Mouse (Mus musculus) ES-E14 (cell line): ENCODE measurements around the gene Nr4a1. TPM values are rescaled to one million over a fixed set of nuclear protein-coding genes. Genes with fewer than 3 reads are reported as not detected.
A peak's percentile ranks its signal among the peaks of the same experiment; 100 is the strongest.

Source experiments
- DNase-seq: peaks from one replicate; pipeline ENCODE4 v3.0.0-alpha.2; 2013; ENCODE audit warnings: low read depth, low spot score
- H3K27ac ChIP-seq: 2 replicates; pipeline ENCODE4 v1.5.1; 2012; ENCODE audit warnings: low read depth, mild to moderate bottlenecking, low read length, moderate library complexity, mixed read lengths; ENCODE audit not compliant: poor library complexity, insufficient read depth, severe bottlenecking
- H3K36me3 ChIP-seq: 2 replicates; pipeline ENCODE4 v1.6.1; 2012; ENCODE audit warnings: mild to moderate bottlenecking, low read length, moderate library complexity, mixed read lengths; ENCODE audit not compliant: control insufficient read depth, poor library complexity, insufficient read depth, severe bottlenecking
- H3K4me1 ChIP-seq, 2 experiments: fragments of 150-350 bp in 1 of 2; sonication (generic) in 1 of 2; 2 replicates each; pipeline ENCODE4 v1.6.1; 2012; ENCODE audit warnings: low read length in 2 of 2, mild to moderate bottlenecking in 1 of 2, mixed read lengths in 1 of 2; ENCODE audit not compliant: control insufficient read depth in 2 of 2, insufficient read depth in 2 of 2, poor library complexity in 1 of 2
- H3K4me3 ChIP-seq, 2 experiments: fragments of 150-350 bp in 1 of 2; sonication (generic) in 1 of 2; 2 replicates each; pipeline ENCODE4 v1.5.1; 2012; ENCODE audit warnings: low read length in 2 of 2, low read depth in 1 of 2, mild to moderate bottlenecking in 1 of 2, mixed read lengths in 1 of 2; ENCODE audit not compliant: insufficient read depth in 1 of 2, poor library complexity in 1 of 2, severe bottlenecking in 1 of 2
- H3K9ac ChIP-seq: 2 replicates; pipeline ENCODE4 v1.6.1; 2012; ENCODE audit warnings: low read depth, mild to moderate bottlenecking, low read length, mixed read lengths; ENCODE audit not compliant: poor library complexity, insufficient read depth, severe bottlenecking
- H3K9me3 ChIP-seq: fragments of 150-350 bp; sonication (generic); 2 replicates; pipeline ENCODE4 v1.6.1; 2012; ENCODE audit warnings: low read depth, mild to moderate bottlenecking, low read length; ENCODE audit not compliant: control insufficient read depth, insufficient read depth
- CHD2 ChIP-seq: IDR thresholded peaks from 2 replicates; pipeline ENCODE4 v1.6.1; 2014; ENCODE audit warnings: mild to moderate bottlenecking, low read depth, low read length, inconsistent platforms
- HCFC1 ChIP-seq: IDR thresholded peaks from 2 replicates; pipeline ENCODE4 v1.6.1; 2012; ENCODE audit warnings: low read length, inconsistent platforms, borderline replicate concordance; ENCODE audit not compliant: insufficient read depth
- MAFK ChIP-seq: IDR thresholded peaks from 2 replicates; pipeline ENCODE4 v1.6.1; 2014; ENCODE audit warnings: mild to moderate bottlenecking, low read depth, low read length, inconsistent platforms; ENCODE audit not compliant: insufficient read depth
- ZC3H11A ChIP-seq: IDR thresholded peaks from 2 replicates; pipeline ENCODE4 v1.6.1; 2012; ENCODE audit warnings: low read depth, mild to moderate bottlenecking, inconsistent platforms, low read length, borderline replicate concordance
- ZNF384 ChIP-seq: IDR thresholded peaks from 2 replicates; pipeline ENCODE4 v1.6.1; 2012; ENCODE audit warnings: low read depth, low read length, inconsistent platforms
- in situ Hi-C, 2 experiments: fragments of 600-800 bp; cut with MboI; formaldehyde crosslinking; loops; one replicate each; pipeline ENCODE4 v1.15.1; 2025; ENCODE audit warnings: low sequenced_read_pairs in 2 of 2, inconsistent platforms in 1 of 2; ENCODE audit not compliant: unreplicated experiment in 2 of 2
- total RNA-seq: library from RNA; depleted of rRNA; stranded (reverse); fragments of 300-350 nt; gene quantifications from 2 replicates; pipeline ENCODE4 v1.2.3, GENCODE M21; 2012

Nr4a1 gene
- total RNA-seq, 1 experiment, result 12.1 TPM

DNA sequence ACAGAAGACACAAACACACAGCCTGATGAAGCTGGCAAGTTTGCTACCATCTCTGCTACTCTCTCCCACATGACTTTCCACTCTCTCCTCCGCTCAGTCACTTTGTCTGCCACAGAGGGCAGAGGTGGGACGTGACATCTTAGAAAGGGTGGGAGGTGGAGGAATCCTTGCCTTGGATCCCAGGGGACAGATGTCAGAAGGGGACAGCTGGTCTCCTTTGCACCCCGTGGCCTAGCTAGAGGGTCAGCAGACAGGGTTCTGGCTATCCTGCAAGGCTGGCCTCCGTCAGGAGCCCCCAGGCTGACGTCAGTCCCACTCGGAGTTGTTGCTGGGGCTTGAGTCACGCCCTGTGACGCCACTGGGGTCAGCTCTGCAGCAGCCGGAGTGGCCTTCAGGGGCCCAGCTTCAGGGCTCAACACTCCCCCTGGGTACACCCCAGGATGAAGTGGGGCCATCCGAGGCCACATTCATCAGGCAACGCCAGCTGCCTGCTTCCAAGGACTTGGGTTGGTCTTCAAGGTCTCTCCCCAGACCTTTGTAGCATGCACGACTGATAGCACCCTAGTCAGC, 25.4 kb downstream of the Nr4a1 start:
- Histone ChIP-seq H3K4me3 (no peak overlapping the region), H3K27ac (peak overlapping the region; percentile 20; the same call in 1 of the 2 replicates), H3K9ac (no peak overlapping the region), H3K9me3 (no peaks in the 10 kb centered on the region), H3K4me1 (peaks cover 15 to 33% of the 10 kb centered on the region in 2 experiments; a peak in 3 of 4 replicates), H3K36me3 (no peaks in the 10 kb centered on the region)
- in situ Hi-C loops, result no loop called here
- DNase-seq, result no peak
- TF ChIP-seq ZC3H11A, result no peak
- TF ChIP-seq HCFC1, result no peak
- TF ChIP-seq MAFK, result no peak
- TF ChIP-seq ZNF384, result no peak
- TF ChIP-seq CHD2, result no peak

DNA sequence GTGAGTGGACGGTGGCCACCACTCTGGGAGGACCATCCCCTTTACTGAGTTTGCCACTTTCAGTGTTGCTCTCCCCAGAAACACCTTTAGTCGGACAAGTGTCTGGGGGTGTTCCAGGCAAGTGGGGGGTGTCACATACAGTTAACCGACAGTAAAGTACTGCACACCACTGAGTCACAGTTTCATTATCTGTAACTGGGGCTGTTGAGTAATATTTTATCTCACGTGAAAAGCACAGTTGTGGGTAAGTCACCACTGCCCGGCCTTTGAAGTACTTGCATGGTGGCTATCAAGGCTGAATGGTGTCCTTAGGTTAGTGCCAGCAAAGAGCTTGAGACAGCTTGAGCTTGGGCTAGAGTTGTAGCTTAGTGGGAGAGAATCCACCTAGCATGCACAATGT, 28.4 kb downstream of the Nr4a1 start:
- in situ Hi-C loops, result no loop called here
- H3K36me3 ChIP-seq, result peaks cover 11% of the 10 kb centered on the region
- TF ChIP-seq ZC3H11A (no peak), HCFC1 (no peak), CHD2 (no peak), MAFK (no peak), ZNF384 (no peak)
- no peak overlapping the region for H3K4me3 ChIP-seq
- H3K4me1 ChIP-seq, result peaks cover 13 to 26% of the 10 kb centered on the region in 2 experiments; a peak in 3 of 4 replicates
- no peaks in the 10 kb centered on the region for H3K9me3 ChIP-seq
- no peak overlapping the region for H3K27ac ChIP-seq
- H3K9ac ChIP-seq, result no peak overlapping the region
- no peak for DNase-seq

DNA sequence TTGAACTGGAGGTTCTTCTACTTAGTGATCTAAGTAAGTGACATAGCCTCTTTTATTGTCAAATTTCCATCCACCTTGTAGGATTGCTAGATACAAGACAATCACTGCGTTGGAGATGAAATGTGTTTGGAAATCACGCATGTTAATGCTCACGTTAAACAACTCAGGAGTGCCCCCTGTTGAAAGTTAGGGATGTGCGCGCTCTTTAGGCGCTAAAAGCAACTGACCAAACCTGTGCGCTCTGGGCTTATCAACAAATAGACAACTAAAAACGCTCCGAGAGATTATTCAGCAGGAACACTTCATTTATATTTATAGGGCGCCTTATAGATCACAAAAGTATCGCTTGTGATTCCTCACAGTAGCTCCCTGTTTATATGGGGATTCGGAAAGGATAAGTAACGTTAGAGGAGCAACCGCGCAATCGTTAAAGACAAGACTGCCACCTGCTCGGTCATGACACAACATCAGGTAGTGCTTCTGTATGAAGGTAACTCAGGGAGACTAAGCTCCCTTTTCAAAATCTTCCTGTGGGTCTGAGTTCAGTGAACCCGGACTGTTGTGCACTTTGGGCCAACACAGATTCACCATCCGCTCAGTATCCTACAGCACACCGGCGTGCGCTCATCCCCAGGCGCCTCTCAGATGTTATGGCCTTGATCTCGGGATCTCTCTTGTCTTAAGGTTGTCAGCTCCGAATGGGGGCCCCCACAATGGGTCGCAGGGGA, 29.3 kb downstream of the Nr4a1 start:
- in situ Hi-C loops, result no loop called here
- no peak overlapping the region for H3K27ac ChIP-seq

DNA sequence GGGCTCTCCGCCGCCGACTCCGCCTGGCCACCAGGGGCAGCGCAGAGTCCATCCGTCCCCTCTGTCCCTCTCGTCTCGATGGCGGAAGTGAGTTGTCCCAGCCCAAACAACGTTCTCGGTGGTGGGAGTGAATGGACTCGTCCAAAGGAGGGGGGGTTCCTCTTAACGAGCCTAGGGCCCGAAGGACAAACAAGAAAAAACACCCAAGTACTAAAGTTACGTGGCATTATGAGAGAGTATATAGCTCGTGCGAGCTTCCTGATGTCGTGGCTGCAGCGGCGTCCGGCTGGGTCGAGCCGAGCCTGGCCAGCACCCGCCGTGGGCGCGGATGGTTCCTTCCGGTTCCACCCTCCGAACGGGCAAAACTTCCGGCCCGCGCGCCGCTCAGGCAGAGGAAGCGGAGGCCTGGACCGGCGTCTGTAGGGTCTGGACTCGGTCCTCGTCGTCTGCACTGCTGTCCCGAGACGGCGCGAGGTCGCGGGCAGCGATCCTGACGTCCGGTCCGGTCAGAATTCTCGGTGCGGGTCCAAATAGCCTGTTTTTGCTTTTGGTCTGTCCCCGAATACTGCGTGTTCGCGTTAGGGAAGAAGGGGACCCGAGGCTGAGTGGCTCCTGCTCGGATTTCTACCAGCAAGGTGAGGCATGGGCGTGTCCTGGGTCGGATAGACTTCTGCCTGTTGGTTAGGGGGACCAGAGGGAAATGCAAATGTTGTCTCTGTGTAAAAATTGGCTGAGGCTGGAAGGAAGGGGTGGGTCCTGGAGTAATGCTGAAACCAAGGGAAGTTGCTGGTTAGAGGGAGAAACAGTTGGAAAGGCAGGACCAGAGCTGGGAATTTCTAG, 30.1 kb downstream of the Nr4a1 start, which contains the start of gene Atg101:
TSS of gene Atg101 (plus strand) at position 362 of the 840 bp plus-strand sequence.
- TF ChIP-seq CHD2, result no peak
- TF ChIP-seq MAFK, result no peak
- peak; percentile 68; the same call in 1 of the 2 replicates for TF ChIP-seq HCFC1
- TF ChIP-seq ZC3H11A, result no peak
- in situ Hi-C loops, result no loop called here
- peaks cover 2 to 11% of the 10 kb centered on the region in 2 experiments; a peak in 3 of 4 replicates for H3K4me1 ChIP-seq
- H3K4me3 ChIP-seq, result peak within 1 kb of the TSS; percentile 75 to 77
- peak within 1 kb of the TSS; percentile 85 for H3K27ac ChIP-seq
- peak; percentile 85 for DNase-seq
- H3K9me3 ChIP-seq, result no peaks in the 10 kb centered on the region
- H3K36me3 ChIP-seq, result peaks cover 20% of the 10 kb centered on the region
- H3K9ac ChIP-seq, result peak within 1 kb of the TSS; percentile 85

More for the DNA sequence above, 29.3 kb downstream of the Nr4a1 start:
- H3K9ac ChIP-seq, result peak overlapping the region; percentile 47; the same call in 1 of the 2 replicates
- H3K36me3 ChIP-seq, result peaks cover 17% of the 10 kb centered on the region
- peak; percentile 68 for DNase-seq
- peak overlapping the region; percentile 44 to 75 for H3K4me3 ChIP-seq
- peaks cover 6 to 17% of the 10 kb centered on the region in 2 experiments; a peak in 3 of 4 replicates for H3K4me1 ChIP-seq
- no peak for TF ChIP-seq ZNF384
- TF ChIP-seq MAFK, result no peak
- no peak for TF ChIP-seq CHD2
- no peak for TF ChIP-seq ZC3H11A
- TF ChIP-seq HCFC1, result no peak
- no peaks in the 10 kb centered on the region for H3K9me3 ChIP-seq
